Mouse (Mus musculus) lung, embryonic 14.5 days (tissue): ENCODE measurements around the gene Rps15. TPM values are rescaled to one million over a fixed set of nuclear protein-coding genes. Genes with fewer than 3 reads are reported as not detected.

ENCODE experiments used
- ATAC-seq: fragments of 200-750 bp; cut with Nextera tagmentation; 2 replicates; pipeline ENCODE4 v1.8.0; 2017; ENCODE audit warnings: mild to moderate bottlenecking, moderate TSS enrichment, moderate library complexity; ENCODE audit not compliant: insufficient read depth
- DNase-seq: peaks from one replicate; pipeline ENCODE4 v3.0.0-alpha.2; 2015
- H3K27ac ChIP-seq: fragments of 300-500 bp; sonication (generic); 2 replicates; pipeline ENCODE4 v1.5.1; 2014; ENCODE audit warnings: low read depth, mild to moderate bottlenecking, moderate library complexity
- H3K27me3 ChIP-seq: fragments of 300-500 bp; sonication (generic); 2 replicates; pipeline ENCODE4 v1.6.1; 2014; ENCODE audit warnings: low read length, control low read depth; ENCODE audit not compliant: insufficient read depth
- H3K36me3 ChIP-seq: fragments of 300-500 bp; sonication (generic); 2 replicates; pipeline ENCODE4 v1.6.1; 2014; ENCODE audit warnings: control low read depth; ENCODE audit not compliant: insufficient read depth
- H3K4me1 ChIP-seq: fragments of 300-500 bp; sonication (generic); 2 replicates; pipeline ENCODE4 v1.6.1; 2014; ENCODE audit warnings: antibody characterized with exemption, control low read depth; ENCODE audit not compliant: insufficient read depth
- H3K4me2 ChIP-seq: fragments of 300-500 bp; sonication (generic); 2 replicates; pipeline ENCODE4 v1.6.1; 2014; ENCODE audit warnings: mild to moderate bottlenecking
- H3K4me3 ChIP-seq: fragments of 300-500 bp; sonication (generic); 2 replicates; pipeline ENCODE4 v1.5.1; 2014; ENCODE audit warnings: low read depth, low read length
- H3K9ac ChIP-seq: fragments of 300-500 bp; sonication (generic); 2 replicates; pipeline ENCODE4 v1.6.1; 2014
- H3K9me3 ChIP-seq: fragments of 300-500 bp; sonication (generic); 2 replicates; pipeline ENCODE4 v1.6.1; 2016; ENCODE audit warnings: low read depth, low read length, control low read depth
- CTCF ChIP-seq: IDR thresholded peaks from 2 replicates; pipeline ENCODE4 v1.5.1; 2016; ENCODE audit warnings: antibody characterized with exemption, low read depth
- WGBS: fragments of 180-500 bp; shearing (Covaris S2); extraction: QIAGEN DNeasy Blood & Tissue Kit; methylation state at CpG from one replicate; pipeline ENCODE4 v1.1.7; 2014; 5-methylcytosine and 5-hydroxymethylcytosine counted together
- polyA plus RNA-seq: library from polyadenylated mRNA; unstranded; fragments of >200 nt; fragmentation: Nextera tagmentation; extraction: Ambion mirVana; gene quantifications from 2 replicates; pipeline ENCODE4 v1.2.1, GENCODE M21; 2014

Gene Rps15
- polyA plus RNA-seq, 1 experiment from 2014 or later, result 1,192 TPM

GRCm38 (mm10) chr10:80316359-80316781, 24.1 kb downstream of the Rps15 start:
- Histone ChIP-seq H3K27me3 (peaks cover 59% of the 10 kb centered on the region), H3K27ac (no peak overlapping the region), H3K36me3 (peaks cover 18% of the 10 kb centered on the region; the same call in 1 of the 2 replicates), H3K4me2 (no peak overlapping the region), H3K9me3 (no peaks in the 10 kb centered on the region), H3K4me1 (0 out of 2 replicates have a peak, but pooled peaks cover 3% of the 10 kb centered on the region), H3K9ac (no peak overlapping the region), H3K4me3 (no peak overlapping the region)
- no peak for DNase-seq
- peak; percentile 4; the same call in 1 of the 2 replicates for ATAC-seq
- WGBS, result 24% methylated on average over 11 of the region's 11 CpGs
- TF ChIP-seq CTCF, result no peak

GRCm38 (mm10) chr10:80317011-80317410, 24.8 kb downstream of the Rps15 start:
- Histone ChIP-seq H3K4me1 (0 out of 2 replicates have a peak, but pooled peaks cover 3% of the 10 kb centered on the region), H3K9me3 (no peaks in the 10 kb centered on the region), H3K9ac (no peak overlapping the region), H3K36me3 (peaks cover 18% of the 10 kb centered on the region; the same call in 1 of the 2 replicates), H3K4me2 (no peak overlapping the region), H3K4me3 (no peak overlapping the region), H3K27ac (no peak overlapping the region), H3K27me3 (peaks cover 53% of the 10 kb centered on the region)
- 54% methylated on average over 10 of the region's 10 CpGs for WGBS
- DNase-seq, result no peak
- no peak for TF ChIP-seq CTCF
- no peak for ATAC-seq

- Histone ChIP-seq H3K27me3 (peaks cover 20% of the 10 kb centered on the region), H3K4me2 (peak within 1 kb of the TSS; percentile 79), H3K9ac (peak within 1 kb of the TSS; percentile 79), H3K27ac (peak within 1 kb of the TSS; percentile 74), H3K9me3 (no peaks in the 10 kb centered on the region), H3K36me3 (peaks cover 18% of the 10 kb centered on the region; the same call in 1 of the 2 replicates), H3K4me1 (0 out of 2 replicates have a peak, but pooled peaks cover 3% of the 10 kb centered on the region), H3K4me3 (peak within 1 kb of the TSS; percentile 83)
- DNase-seq (peak; percentile 97), ATAC-seq (peak; percentile 50)
- WGBS, result under 1% methylated on average over 34 of the region's 34 CpGs
- TF ChIP-seq CTCF, result no peak
Measured at GRCm38 (mm10) chr10:80320340-80320760, 28.1 kb downstream of the Rps15 start, which contains the start of gene 2310011J03Rik. Gene 2310011J03Rik, minus strand, starts transcription at chr10:80320537.

- H3K4me3 ChIP-seq, result no peak overlapping the region; the same call in 1 of the 2 replicates
- H3K27me3 ChIP-seq, result peaks cover 12% of the 10 kb centered on the region
- no peak overlapping the region for H3K9ac ChIP-seq
- ATAC-seq, result no peak
- no peaks in the 10 kb centered on the region for H3K9me3 ChIP-seq
- H3K4me2 ChIP-seq, result no peak overlapping the region; the same call in 1 of the 2 replicates
- H3K36me3 ChIP-seq, result peaks cover 18% of the 10 kb centered on the region; the same call in 1 of the 2 replicates
- no peak for DNase-seq
- 0 out of 2 replicates have a peak, but pooled peaks cover 3% of the 10 kb centered on the region for H3K4me1 ChIP-seq
- WGBS, result 69% methylated on average over 6 of the region's 6 CpGs
- H3K27ac ChIP-seq, result no peak overlapping the region
- TF ChIP-seq CTCF, result no peak
Measured at GRCm38 (mm10) chr10:80321014-80321669, 28.9 kb downstream of the Rps15 start.

GRCm38 (mm10) chr10:80321670-80322581, 29.7 kb downstream of the Rps15 start:
- no peak for TF ChIP-seq CTCF
- Histone ChIP-seq H3K36me3 (peaks cover 18% of the 10 kb centered on the region; the same call in 1 of the 2 replicates), H3K27me3 (peaks cover 6% of the 10 kb centered on the region; the same call in 1 of the 2 replicates), H3K4me3 (peak overlapping the region; percentile 52; the same call in 1 of the 2 replicates), H3K9me3 (no peaks in the 10 kb centered on the region), H3K9ac (peak overlapping the region; percentile 57; the same call in 1 of the 2 replicates), H3K27ac (no peak overlapping the region), H3K4me2 (peak overlapping the region; percentile 98), H3K4me1 (0 out of 2 replicates have a peak, but pooled peaks cover 3% of the 10 kb centered on the region)
- DNase-seq (no peak), ATAC-seq (no peak)
- WGBS, result 84% methylated on average over 21 of the region's 21 CpGs

- Histone ChIP-seq H3K36me3 (peaks cover 13% of the 10 kb centered on the region; the same call in 1 of the 2 replicates), H3K27me3 (no peaks in the 10 kb centered on the region), H3K9ac (peak overlapping the region; percentile 57), H3K9me3 (no peaks in the 10 kb centered on the region), H3K27ac (no peak overlapping the region), H3K4me1 (0 out of 2 replicates have a peak, but pooled peaks cover 3% of the 10 kb centered on the region), H3K4me3 (peak overlapping the region; percentile 52), H3K4me2 (peak overlapping the region; percentile 98)
- peak; percentile 61 for DNase-seq
- WGBS, result 3% methylated on average over 28 of the region's 28 CpGs
- TF ChIP-seq CTCF, result peak; percentile 24; the same call in 1 of the 2 replicates
- peak; percentile 11 for ATAC-seq
Measured at GRCm38 (mm10) chr10:80322811-80323211, 30.6 kb downstream of the Rps15 start.
